Mouse (Mus musculus) Patski (cell line): Measurements from ENCODE around the gene Zbtb8a. TPM values are rescaled to one million over a fixed set of nuclear protein-coding genes. Genes with fewer than 3 reads are reported as not detected.

Experiments
- ATAC-seq: fragments of 100-300 bp; one replicate; pipeline ENCODE4 v1.8.0; 2021
- CTCF ChIA-PET: fragments of 350-600 bp; sonication (Branson Sonifier 250); formaldehyde crosslinking; loops from one replicate; lab custom pipeline; 2022; ENCODE audit warnings: inconsistent platforms; lab: Charles Lee
- POLR2A ChIA-PET: fragments of 350-600 bp; sonication (Branson Sonifier 250); formaldehyde crosslinking; loops from one replicate; lab custom pipeline; 2022; ENCODE audit warnings: antibody characterized with exemption, inconsistent platforms; lab: Charles Lee
- DNase-seq: peaks from one replicate; pipeline ENCODE4 v3.0.0-alpha.2; 2011; ENCODE audit warnings: low read depth, low spot score
- H3K27me3 ChIP-seq: fragments of 371-371 bp; one replicate; pipeline ENCODE4 v1.5.1; 2021
- CTCF ChIP-seq: fragments of 100-300 bp; IDR thresholded peaks from one replicate; pipeline ENCODE4 v1.5.1; 2021
- in situ Hi-C: fragments of 300-500 bp; cut with MboI; formaldehyde crosslinking; loops from 3 replicates; pipeline ENCODE4 v1.11.1; 2018; ENCODE audit warnings: low pct_unique_long_range_greater_than_20kb, mixed read lengths
- polyA plus RNA-seq: library from polyadenylated mRNA; unstranded; gene quantifications from one replicate; pipeline ENCODE4 v1.2.3, GENCODE M21; 2021

Gene Zbtb8a
- polyA plus RNA-seq, 1 experiment from 2014 or later = 3.3 TPM

DNA sequence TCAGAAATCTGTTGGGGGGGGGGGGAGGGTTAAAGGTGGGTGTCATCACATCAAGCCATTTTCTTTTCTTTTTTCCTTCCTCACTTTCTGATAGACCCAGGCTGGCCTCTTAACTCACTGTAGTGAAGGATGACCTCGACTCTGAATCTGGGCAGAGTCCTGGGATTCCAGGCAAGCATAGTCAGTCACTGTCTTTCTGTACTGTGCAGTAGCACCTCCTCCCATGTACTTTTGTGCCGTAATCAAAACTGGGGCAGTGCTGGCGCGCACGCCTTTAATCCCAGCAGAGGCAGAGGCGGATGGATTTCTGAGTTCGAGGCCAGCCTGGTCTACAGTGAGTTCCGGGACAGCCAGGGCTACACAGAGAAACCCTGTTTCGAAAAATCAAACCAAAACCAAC, 74.1 kb downstream of the Zbtb8a start:
- in situ Hi-C loops = no loop called here
- ChIA-PET CTCF (no interaction called here), POLR2A (no interaction called here)
- ATAC-seq (peak; percentile 65), DNase-seq (no peak)
- H3K27me3 ChIP-seq = no peaks in the 10 kb centered on the region
- no peak for TF ChIP-seq CTCF

Other genes starting within 250 kb of the Zbtb8a start
- gene Fndc5, start 241.1 kb downstream of the Zbtb8a start, polyA plus RNA-seq = not detected
- 20.2 TPM for gene S100pbp, start 188.4 kb downstream of the Zbtb8a start, polyA plus RNA-seq
- 63.0 TPM for gene Yars, start 188.4 kb downstream of the Zbtb8a start, polyA plus RNA-seq
- gene C77080, start 116.7 kb downstream of the Zbtb8a start, polyA plus RNA-seq = 47.3 TPM
- 4.9 TPM for gene Sync, start 90.5 kb downstream of the Zbtb8a start, polyA plus RNA-seq
- 150 TPM for gene Rbbp4, start 42.7 kb downstream of the Zbtb8a start, polyA plus RNA-seq
- 68.4 TPM for gene Zbtb8os, start 42.4 kb downstream of the Zbtb8a start, polyA plus RNA-seq
- gene Zbtb8b, start 62.7 kb upstream of the Zbtb8a start, polyA plus RNA-seq = 0.17 TPM
- gene Bsdc1, start 83.5 kb upstream of the Zbtb8a start, polyA plus RNA-seq = 40.4 TPM
- gene Tssk3, start 112.9 kb upstream of the Zbtb8a start, polyA plus RNA-seq = not detected
- gene Fam229a, start 113.1 kb upstream of the Zbtb8a start, polyA plus RNA-seq = not detected
- 115 TPM for gene Marcksl1, start 135.5 kb upstream of the Zbtb8a start, polyA plus RNA-seq
- 59.7 TPM for gene Hdac1, start 164.6 kb upstream of the Zbtb8a start, polyA plus RNA-seq
- gene Lck, start 195.5 kb upstream of the Zbtb8a start, polyA plus RNA-seq = 0.12 TPM
- gene Fam167b, start 200.4 kb upstream of the Zbtb8a start, polyA plus RNA-seq = not detected
- gene Eif3i, start 222.5 kb upstream of the Zbtb8a start, polyA plus RNA-seq = 139 TPM
- 79.8 TPM for gene Tmem234, start 222.6 kb upstream of the Zbtb8a start, polyA plus RNA-seq
- 0.47 TPM for gene Dcdc2b, start 236.1 kb upstream of the Zbtb8a start, polyA plus RNA-seq
- gene Iqcc, start 241.0 kb upstream of the Zbtb8a start, polyA plus RNA-seq = 13.3 TPM
- 18.1 TPM for gene Ccdc28b, start 245.8 kb upstream of the Zbtb8a start, polyA plus RNA-seq